Mouse (Mus musculus): Measurements from ENCODE around the gene Gm20708. TPM values are rescaled to one million over a fixed set of nuclear protein-coding genes. Genes with fewer than 3 reads are reported as not detected.
"Not testable (repeated sequence)": the region's sequence is repeated elsewhere in the genome, so short reads cannot be mapped to it uniquely, and the experiment has no call there.

The Gm20708 gene
- polyA plus RNA-seq, 1 experiment from 2014 or later, result 0.16 TPM

DNA sequence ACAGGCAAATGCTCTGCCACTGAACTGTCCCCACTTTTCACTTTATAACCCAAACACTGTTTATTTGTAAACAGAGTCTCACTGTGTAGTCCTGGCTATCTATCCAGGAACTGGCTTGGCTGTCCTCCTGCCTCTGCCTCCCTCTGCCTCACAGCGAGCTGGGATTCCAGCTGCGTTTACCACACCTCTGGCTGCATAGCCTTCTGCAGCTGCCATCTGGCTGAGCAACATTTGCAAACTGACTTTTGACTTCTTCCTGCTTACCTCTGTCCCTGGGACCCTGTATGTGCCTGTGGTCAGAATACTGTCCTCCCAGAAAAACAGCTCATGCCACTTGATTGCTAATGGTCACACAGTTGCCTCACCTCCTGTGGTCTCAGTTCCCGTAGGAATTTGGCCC lies 17.9 kb downstream of the Gm20708 start:
- Histone ChIP-seq H3K4me1 (ENCODE audit: control insufficient read depth, insufficient read depth, low read length) (peaks cover 20% of the 10 kb centered on the region), H3K9me3 (ENCODE audit: control insufficient read depth, low read length) (no peaks in the 10 kb centered on the region), H3K27ac (replicated peaks; ENCODE audit: low read depth, low read length) (no peak overlapping the region), H3K9ac (ENCODE audit: low read length) (peak overlapping the region; percentile 12; the same call in 1 of the 2 replicates), H3K36me3 (ENCODE audit: control insufficient read depth, insufficient read depth, low read length) (peaks cover 3% of the 10 kb centered on the region; the same call in 1 of the 2 replicates), H3K4me2 (ENCODE audit: low read depth, severe bottlenecking) (0 out of 2 replicates have a peak overlapping the region, but pooled peaks have one; percentile 10), H3K4me3 (ENCODE audit: low read depth, low read length) (no peak overlapping the region), H3K27me3 (ENCODE audit: control insufficient read depth, insufficient read depth, low read length) (no peaks in the 10 kb centered on the region)
- DNase-seq (ENCODE audit: low spot score), result no peak
- 34% methylated on average over 3 of the region's 3 CpGs for WGBS
- no peak for ATAC-seq (ENCODE audit: insufficient number of reproducible peaks, low FRiP score, low TSS enrichment, low read depth)

DNA sequence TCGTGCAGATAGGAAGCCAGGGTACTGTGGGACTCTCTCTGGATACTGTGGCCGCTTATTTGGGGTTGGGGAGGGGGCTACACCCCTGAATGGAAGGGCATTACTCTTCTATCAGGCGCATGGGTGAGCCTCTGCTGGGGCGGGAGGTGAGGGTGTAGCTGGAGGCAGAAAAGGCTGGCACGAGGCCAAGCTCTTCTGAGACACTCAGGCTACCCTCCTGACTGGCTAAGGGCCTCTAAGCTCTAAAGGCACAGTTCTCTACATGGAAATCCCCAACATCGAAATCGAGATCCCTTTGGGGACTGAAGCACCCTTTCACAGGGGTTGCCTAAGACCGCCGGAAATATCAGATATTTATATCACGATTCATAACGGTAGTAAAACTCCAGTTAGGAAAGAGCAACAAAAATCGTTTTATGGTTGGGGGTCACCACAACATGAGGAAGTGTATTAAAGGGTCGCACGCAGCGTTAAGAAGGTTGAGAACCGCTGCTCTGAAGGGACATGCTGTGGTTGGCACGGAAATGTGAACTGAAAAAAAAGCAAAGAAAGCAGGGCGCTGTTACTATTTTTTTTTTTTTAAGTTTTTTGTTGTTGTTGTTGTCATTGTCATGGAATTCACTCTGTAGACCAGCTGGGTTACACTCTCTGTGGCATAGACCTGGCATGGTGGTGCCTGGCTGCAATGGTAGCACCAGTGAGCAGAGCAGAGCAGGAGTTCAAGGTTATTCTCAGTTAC lies 18.9 kb downstream of the Gm20708 start:
- Histone ChIP-seq H3K9me3 (ENCODE audit: control insufficient read depth, low read length) (no peaks in the 10 kb centered on the region), H3K9ac (ENCODE audit: low read length) (no peak overlapping the region), H3K27ac (replicated peaks; ENCODE audit: low read depth, low read length) (no peak overlapping the region), H3K4me3 (ENCODE audit: low read depth, low read length) (no peak overlapping the region), H3K4me2 (ENCODE audit: low read depth, severe bottlenecking) (no peak overlapping the region), H3K27me3 (ENCODE audit: control insufficient read depth, insufficient read depth, low read length) (no peaks in the 10 kb centered on the region), H3K36me3 (ENCODE audit: control insufficient read depth, insufficient read depth, low read length) (no peaks in the 10 kb centered on the region), H3K4me1 (ENCODE audit: control insufficient read depth, insufficient read depth, low read length) (peaks cover 20% of the 10 kb centered on the region)
- WGBS, result 88% methylated on average over 18 of the region's 18 CpGs
- ATAC-seq (ENCODE audit: insufficient number of reproducible peaks, low FRiP score, low TSS enrichment, low read depth) (no peak), DNase-seq (ENCODE audit: low spot score) (no peak)

GRCm38 (mm10) chr11:117828888-117829604 lies 19.6 kb downstream of the Gm20708 start:
- H3K9me3 ChIP-seq (ENCODE audit: control insufficient read depth, low read length), result no peaks in the 10 kb centered on the region
- no peaks in the 10 kb centered on the region for H3K36me3 ChIP-seq (ENCODE audit: control insufficient read depth, insufficient read depth, low read length)
- no peak overlapping the region for H3K4me3 ChIP-seq (ENCODE audit: low read depth, low read length)
- H3K4me1 ChIP-seq (ENCODE audit: control insufficient read depth, insufficient read depth, low read length), result peaks cover 15% of the 10 kb centered on the region
- DNase-seq (ENCODE audit: low spot score) (no peak), ATAC-seq (ENCODE audit: insufficient number of reproducible peaks, low FRiP score, low TSS enrichment, low read depth) (no peak)
- no peak overlapping the region for H3K27ac ChIP-seq (replicated peaks; ENCODE audit: low read depth, low read length)
- H3K9ac ChIP-seq (ENCODE audit: low read length), result no peak overlapping the region
- no peaks in the 10 kb centered on the region for H3K27me3 ChIP-seq (ENCODE audit: control insufficient read depth, insufficient read depth, low read length)
- H3K4me2 ChIP-seq (ENCODE audit: low read depth, severe bottlenecking), result no peak overlapping the region
- WGBS, result 66% methylated on average over 9 of the region's 9 CpGs

DNA sequence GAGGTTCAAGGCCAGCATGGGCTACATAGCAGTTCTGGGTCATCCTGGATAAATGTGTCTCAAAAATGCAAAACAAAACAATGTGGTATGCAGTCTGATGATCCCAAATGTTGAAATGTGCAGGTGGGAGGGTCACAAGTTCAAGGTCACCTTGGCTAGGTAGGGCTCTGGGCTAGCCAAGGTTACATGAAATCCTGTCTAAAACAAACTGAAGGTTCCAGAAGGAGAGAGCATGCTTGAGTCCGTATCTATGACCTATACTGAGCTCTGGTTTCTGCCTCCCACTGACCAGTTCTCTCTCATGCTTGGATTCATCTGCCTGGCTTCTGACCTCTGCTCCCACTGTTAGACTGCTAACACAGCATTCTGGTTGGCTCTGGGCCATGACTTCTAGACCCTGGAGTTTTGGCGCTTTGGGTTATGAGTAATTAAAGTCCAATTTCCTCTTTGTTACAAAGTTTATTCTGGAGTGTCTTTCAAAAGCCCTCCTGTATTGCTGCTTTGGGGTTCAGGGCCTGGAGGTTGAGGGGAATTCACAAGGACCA lies 20.3 kb downstream of the Gm20708 start:
- no peaks in the 10 kb centered on the region for H3K27me3 ChIP-seq (ENCODE audit: control insufficient read depth, insufficient read depth, low read length)
- no peak for DNase-seq (ENCODE audit: low spot score)
- H3K36me3 ChIP-seq (ENCODE audit: control insufficient read depth, insufficient read depth, low read length), result no peaks in the 10 kb centered on the region
- H3K4me3 ChIP-seq (ENCODE audit: low read depth, low read length), result no peak overlapping the region
- H3K4me2 ChIP-seq (ENCODE audit: low read depth, severe bottlenecking), result no peak overlapping the region
- H3K27ac ChIP-seq (replicated peaks; ENCODE audit: low read depth, low read length), result no peak overlapping the region
- no peak overlapping the region for H3K9ac ChIP-seq (ENCODE audit: low read length)
- peaks cover 10% of the 10 kb centered on the region for H3K4me1 ChIP-seq (ENCODE audit: control insufficient read depth, insufficient read depth, low read length)
- no peak for ATAC-seq (ENCODE audit: insufficient number of reproducible peaks, low FRiP score, low TSS enrichment, low read depth)
- 85% methylated on average over 2 of the region's 2 CpGs for WGBS
- no peaks in the 10 kb centered on the region for H3K9me3 ChIP-seq (ENCODE audit: control insufficient read depth, low read length)

DNA sequence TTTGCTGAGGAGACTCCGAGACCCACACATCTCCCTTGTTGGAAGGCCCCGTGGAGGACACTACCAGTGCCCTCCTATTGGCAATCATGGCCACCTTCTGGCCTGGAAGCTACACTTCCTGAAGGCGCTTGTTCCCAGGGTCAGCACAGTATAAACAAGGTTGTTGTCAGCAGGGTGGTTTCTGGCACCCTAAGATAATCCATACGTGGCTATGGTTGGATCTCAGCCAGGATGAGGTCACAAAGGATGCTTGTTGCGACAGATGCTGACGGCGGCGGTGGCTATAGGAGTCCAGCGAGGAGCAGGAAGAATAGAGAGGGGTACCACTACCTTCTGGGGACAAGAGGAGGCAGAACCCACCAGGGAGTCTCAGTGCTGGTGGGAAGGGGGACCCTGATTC lies 20.9 kb downstream of the Gm20708 start:
- Histone ChIP-seq H3K36me3 (ENCODE audit: control insufficient read depth, insufficient read depth, low read length) (no peaks in the 10 kb centered on the region), H3K27me3 (ENCODE audit: control insufficient read depth, insufficient read depth, low read length) (no peaks in the 10 kb centered on the region), H3K4me2 (ENCODE audit: low read depth, severe bottlenecking) (no peak overlapping the region), H3K27ac (replicated peaks; ENCODE audit: low read depth, low read length) (no peak overlapping the region), H3K4me1 (ENCODE audit: control insufficient read depth, insufficient read depth, low read length) (peaks cover 10% of the 10 kb centered on the region), H3K9ac (ENCODE audit: low read length) (no peak overlapping the region), H3K9me3 (ENCODE audit: control insufficient read depth, low read length) (no peaks in the 10 kb centered on the region), H3K4me3 (ENCODE audit: low read depth, low read length) (no peak overlapping the region)
- ATAC-seq (ENCODE audit: insufficient number of reproducible peaks, low FRiP score, low TSS enrichment, low read depth) (no peak), DNase-seq (ENCODE audit: low spot score) (no peak)
- 88% methylated on average over 9 of the region's 9 CpGs for WGBS

GRCm38 (mm10) chr11:117832086-117832969 lies 22.9 kb downstream of the Gm20708 start:
- H3K9me3 ChIP-seq (ENCODE audit: control insufficient read depth, low read length), result no peaks in the 10 kb centered on the region
- peak; percentile 86 for DNase-seq (ENCODE audit: low spot score)
- no peak for ATAC-seq (ENCODE audit: insufficient number of reproducible peaks, low FRiP score, low TSS enrichment, low read depth)
- H3K36me3 ChIP-seq (ENCODE audit: control insufficient read depth, insufficient read depth, low read length), result no peaks in the 10 kb centered on the region
- H3K9ac ChIP-seq (ENCODE audit: low read length), result no peak overlapping the region
- H3K4me2 ChIP-seq (ENCODE audit: low read depth, severe bottlenecking), result peak overlapping the region; percentile 41; the same call in 1 of the 2 replicates
- 0 out of 2 replicates have a peak overlapping the region, but pooled peaks have one; percentile 7 for H3K4me3 ChIP-seq (ENCODE audit: low read depth, low read length)
- no peaks in the 10 kb centered on the region; the same call in 1 of the 2 replicates for H3K4me1 ChIP-seq (ENCODE audit: control insufficient read depth, insufficient read depth, low read length)
- H3K27ac ChIP-seq (replicated peaks; ENCODE audit: low read depth, low read length), result no peak overlapping the region
- 20% methylated on average over 28 of the region's 28 CpGs for WGBS
- no peaks in the 10 kb centered on the region for H3K27me3 ChIP-seq (ENCODE audit: control insufficient read depth, insufficient read depth, low read length)

- not testable (repeated sequence) for ATAC-seq (ENCODE audit: insufficient number of reproducible peaks, low FRiP score, low TSS enrichment, low read depth); H3K4me3 ChIP-seq (ENCODE audit: low read depth, low read length); H3K4me2 ChIP-seq (ENCODE audit: low read depth, severe bottlenecking); H3K27ac ChIP-seq (replicated peaks; ENCODE audit: low read depth, low read length); H3K4me1 ChIP-seq (ENCODE audit: control insufficient read depth, insufficient read depth, low read length); H3K27me3 ChIP-seq (ENCODE audit: control insufficient read depth, insufficient read depth, low read length); H3K36me3 ChIP-seq (ENCODE audit: control insufficient read depth, insufficient read depth, low read length); H3K9me3 ChIP-seq (ENCODE audit: control insufficient read depth, low read length); DNase-seq (ENCODE audit: low spot score); H3K9ac ChIP-seq (ENCODE audit: low read length)
- WGBS, result 93% methylated on average over 4 of the region's 6 CpGs
Measured at GRCm38 (mm10) chr11:117833509-117833908, 24.0 kb downstream of the Gm20708 start.

GRCm38 (mm10) chr11:117834086-117834485 lies 24.6 kb downstream of the Gm20708 start:
- ATAC-seq (ENCODE audit: insufficient number of reproducible peaks, low FRiP score, low TSS enrichment, low read depth) (no peak), DNase-seq (ENCODE audit: low spot score) (no peak)
- no peaks in the 10 kb centered on the region for H3K36me3 ChIP-seq (ENCODE audit: control insufficient read depth, insufficient read depth, low read length)
- H3K27me3 ChIP-seq (ENCODE audit: control insufficient read depth, insufficient read depth, low read length), result no peaks in the 10 kb centered on the region
- no peak overlapping the region for H3K9ac ChIP-seq (ENCODE audit: low read length)
- H3K4me2 ChIP-seq (ENCODE audit: low read depth, severe bottlenecking), result no peak overlapping the region
- no peaks in the 10 kb centered on the region for H3K9me3 ChIP-seq (ENCODE audit: control insufficient read depth, low read length)
- no peaks in the 10 kb centered on the region; the same call in 1 of the 2 replicates for H3K4me1 ChIP-seq (ENCODE audit: control insufficient read depth, insufficient read depth, low read length)
- WGBS, result 94% methylated on average over 8 of the region's 8 CpGs
- no peak overlapping the region for H3K4me3 ChIP-seq (ENCODE audit: low read depth, low read length)
- H3K27ac ChIP-seq (replicated peaks; ENCODE audit: low read depth, low read length), result no peak overlapping the region

Measured in limb, embryonic 11.5 days (tissue).